Mouse (Mus musculus): Measurements from ENCODE around the gene Mip. TPM values are rescaled to one million over a fixed set of nuclear protein-coding genes. Genes with fewer than 3 reads are reported as not detected.
"Not testable (repeated sequence)": the region's sequence is repeated elsewhere in the genome, so short reads cannot be mapped to it uniquely, and the experiment has no call there.

Mip gene
- polyA plus RNA-seq, 1 experiment from 2014 or later = 0.28 TPM

DNA sequence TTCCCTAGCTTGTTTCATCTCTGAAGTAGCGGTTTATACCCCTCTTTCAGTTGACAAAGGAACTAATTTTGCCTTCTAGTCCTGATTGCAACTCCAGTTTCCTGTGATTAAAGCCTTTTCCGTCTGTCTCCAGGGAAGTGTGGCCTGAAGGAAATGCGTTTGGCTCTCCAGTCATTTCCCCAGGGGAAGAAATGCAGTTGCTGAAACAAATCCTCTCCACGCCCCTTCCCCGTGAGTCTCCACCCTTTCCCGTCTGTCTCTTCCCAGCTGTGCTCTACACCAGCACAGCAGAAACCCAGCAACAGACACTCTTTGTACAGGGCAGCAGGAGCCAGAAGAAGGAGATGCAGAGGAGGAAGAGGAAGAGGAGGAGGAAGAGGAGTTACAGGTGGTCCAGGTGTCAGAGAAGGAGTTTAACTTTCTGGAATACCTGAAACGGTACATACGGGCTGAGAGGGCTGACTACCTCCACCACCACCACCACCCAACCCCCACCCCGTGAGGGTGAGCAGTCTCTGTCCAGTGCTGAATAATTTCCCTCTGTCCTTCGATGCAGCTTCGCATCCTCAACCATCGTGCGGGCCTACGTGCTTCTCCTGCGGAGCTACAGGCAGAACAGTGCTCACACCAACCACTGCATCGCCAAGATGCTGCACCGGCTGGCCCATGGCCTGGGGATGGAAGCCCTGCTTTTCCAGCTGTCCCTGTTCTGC is 21.5 kb downstream of the Mip start:
- no peak overlapping the region for H3K27ac ChIP-seq (ENCODE audit: low read depth, low read length)
- no peaks in the 10 kb centered on the region for H3K27me3 ChIP-seq (ENCODE audit: control insufficient read depth, insufficient read depth, low read length)
- H3K9ac ChIP-seq (ENCODE audit: low read length) = no peak overlapping the region
- H3K4me1 ChIP-seq (replicated peaks; ENCODE audit: control insufficient read depth, insufficient read depth, low read length) = no peaks in the 10 kb centered on the region
- H3K4me2 ChIP-seq (ENCODE audit: low read depth, low read length, severe bottlenecking) = no peak overlapping the region
- DNase-seq (ENCODE audit: low spot score) (no peak), ATAC-seq (replicated peaks; ENCODE audit: low FRiP score) (no peak)
- peaks cover 24% of the 10 kb centered on the region; the same call in 1 of the 2 replicates for H3K36me3 ChIP-seq (ENCODE audit: control insufficient read depth, insufficient read depth, low read length)
- WGBS = 89% methylated on average over 17 of the region's 17 CpGs
- H3K4me3 ChIP-seq (ENCODE audit: low read depth, low read length) = no peak overlapping the region
- H3K9me3 ChIP-seq (ENCODE audit: control insufficient read depth, low read length) = no peaks in the 10 kb centered on the region

DNA sequence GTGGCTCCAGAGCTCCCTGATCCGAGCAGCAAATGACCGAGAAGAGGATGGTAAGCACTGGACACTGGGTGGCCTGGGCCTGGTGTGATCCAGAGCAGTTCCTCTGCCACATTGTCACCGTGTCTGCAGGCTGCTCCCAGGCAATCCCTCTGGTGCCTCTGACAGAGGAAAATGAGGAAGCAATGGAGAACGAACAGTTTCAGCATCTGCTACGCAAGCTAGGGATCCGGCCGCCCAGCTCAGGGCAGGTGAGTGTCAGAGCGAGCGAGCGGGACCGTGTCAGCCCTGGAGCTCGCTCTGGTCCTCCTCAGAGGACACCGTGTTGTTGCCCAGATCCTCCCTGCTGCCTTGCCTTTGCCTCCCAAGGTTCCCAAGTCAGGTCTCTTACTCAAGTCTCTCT is 24.9 kb downstream of the Mip start:
- DNase-seq (ENCODE audit: low spot score) = no peak
- Histone ChIP-seq H3K27me3 (ENCODE audit: control insufficient read depth, insufficient read depth, low read length) (no peaks in the 10 kb centered on the region), H3K4me1 (replicated peaks; ENCODE audit: control insufficient read depth, insufficient read depth, low read length) (no peaks in the 10 kb centered on the region), H3K27ac (ENCODE audit: low read depth, low read length) (no peak overlapping the region), H3K4me2 (ENCODE audit: low read depth, low read length, severe bottlenecking) (no peak overlapping the region), H3K9me3 (ENCODE audit: control insufficient read depth, low read length) (no peaks in the 10 kb centered on the region), H3K9ac (ENCODE audit: low read length) (no peak overlapping the region), H3K36me3 (ENCODE audit: control insufficient read depth, insufficient read depth, low read length) (peaks cover 23% of the 10 kb centered on the region; the same call in 1 of the 2 replicates), H3K4me3 (ENCODE audit: low read depth, low read length) (no peak overlapping the region)
- no peak for ATAC-seq (replicated peaks; ENCODE audit: low FRiP score)
- 92% methylated on average over 13 of the region's 13 CpGs for WGBS

DNA sequence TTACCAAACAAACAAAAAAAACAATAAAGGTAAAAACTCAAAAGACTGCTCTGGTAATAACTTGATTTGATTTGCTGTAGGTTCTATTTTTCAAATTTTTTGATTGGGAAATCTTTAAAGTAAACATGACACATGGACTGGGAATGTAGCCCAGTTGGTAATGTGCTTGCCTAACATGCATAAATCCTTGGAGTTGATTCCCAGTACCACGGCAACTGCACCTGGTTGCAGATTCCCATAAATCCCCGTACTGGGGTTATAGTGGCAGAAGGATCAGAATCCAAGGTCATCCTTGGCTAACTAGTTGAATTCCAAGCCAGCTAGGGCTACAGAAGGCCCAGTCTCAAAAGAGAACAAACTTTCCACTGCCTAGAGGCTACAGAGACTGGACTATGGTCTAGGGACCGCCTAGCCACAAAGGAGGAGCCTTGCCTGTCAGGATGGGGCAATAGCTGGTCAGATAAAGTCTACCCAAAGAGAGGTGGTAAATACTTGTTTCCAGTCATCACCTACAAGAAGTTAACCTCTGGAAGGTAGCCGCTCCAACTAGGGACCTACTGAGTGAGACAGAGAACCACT is 28.1 kb downstream of the Mip start, which contains the start of gene Apon:
Gene Apon (plus strand): TSS at position 420 of the 579 bp plus-strand sequence.
- Histone ChIP-seq H3K4me3 (ENCODE audit: low read depth, low read length) (no peak within 1 kb of the TSS), H3K4me2 (ENCODE audit: low read depth, low read length, severe bottlenecking) (no peak within 1 kb of the TSS), H3K9me3 (ENCODE audit: control insufficient read depth, low read length) (no peaks in the 10 kb centered on the region), H3K4me1 (replicated peaks; ENCODE audit: control insufficient read depth, insufficient read depth, low read length) (no peaks in the 10 kb centered on the region), H3K27me3 (ENCODE audit: control insufficient read depth, insufficient read depth, low read length) (no peaks in the 10 kb centered on the region), H3K9ac (ENCODE audit: low read length) (no peak within 1 kb of the TSS), H3K36me3 (ENCODE audit: control insufficient read depth, insufficient read depth, low read length) (peaks cover 15% of the 10 kb centered on the region; the same call in 1 of the 2 replicates), H3K27ac (ENCODE audit: low read depth, low read length) (no peak within 1 kb of the TSS)
- 88% methylated on average over 4 of the region's 4 CpGs for WGBS
- ATAC-seq (replicated peaks; ENCODE audit: low FRiP score) = no peak
- no peak for DNase-seq (ENCODE audit: low spot score)

DNA sequence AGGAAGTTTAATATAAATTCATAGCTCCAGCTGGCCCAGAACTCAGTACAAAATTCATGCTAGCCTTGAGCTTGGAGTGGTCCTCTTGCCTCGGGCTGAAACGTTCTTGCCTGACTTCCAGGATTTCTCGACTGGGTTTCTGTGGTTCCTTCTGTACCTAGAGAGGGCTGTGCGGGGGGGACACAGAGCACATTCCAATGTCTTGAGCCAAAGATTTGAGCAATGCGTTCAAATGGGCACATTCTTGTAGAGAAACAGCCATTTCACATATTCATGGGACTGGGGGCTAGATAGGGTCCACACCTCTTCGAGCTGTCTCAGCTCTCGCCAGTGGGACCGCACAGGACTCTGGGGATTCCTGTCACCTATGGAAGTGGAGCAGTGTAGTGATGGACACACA is 30.3 kb downstream of the Mip start:
- DNase-seq (ENCODE audit: low spot score) (no peak), ATAC-seq (replicated peaks; ENCODE audit: low FRiP score) (no peak)
- Histone ChIP-seq H3K27me3 (ENCODE audit: control insufficient read depth, insufficient read depth, low read length) (no peaks in the 10 kb centered on the region), H3K36me3 (ENCODE audit: control insufficient read depth, insufficient read depth, low read length) (peaks cover 5% of the 10 kb centered on the region; the same call in 1 of the 2 replicates), H3K9ac (ENCODE audit: low read length) (no peak overlapping the region), H3K4me2 (ENCODE audit: low read depth, low read length, severe bottlenecking) (no peak overlapping the region), H3K9me3 (ENCODE audit: control insufficient read depth, low read length) (no peaks in the 10 kb centered on the region), H3K4me3 (ENCODE audit: low read depth, low read length) (no peak overlapping the region), H3K27ac (ENCODE audit: low read depth, low read length) (no peak overlapping the region), H3K4me1 (replicated peaks; ENCODE audit: control insufficient read depth, insufficient read depth, low read length) (no peaks in the 10 kb centered on the region)
- 90% methylated on average over 8 of the region's 8 CpGs for WGBS

DNA sequence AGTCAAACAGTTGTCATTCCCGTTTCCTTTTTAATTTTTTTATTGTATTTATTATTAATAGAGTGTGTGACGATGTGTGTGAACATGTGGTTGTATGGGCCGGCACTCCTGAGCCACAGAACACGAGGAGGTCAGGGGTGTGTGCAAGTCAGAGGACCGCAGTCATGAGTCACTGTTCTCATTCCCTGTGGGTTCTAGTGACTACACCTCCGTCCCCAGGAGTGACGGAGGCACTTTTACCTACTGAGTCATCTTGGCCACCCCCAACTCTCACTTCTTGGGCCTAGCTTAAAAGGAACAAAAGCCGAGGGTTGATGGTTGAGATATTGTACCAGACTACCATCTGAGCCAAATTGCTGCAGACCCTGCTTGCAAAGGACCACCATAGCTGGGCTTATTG is 30.7 kb downstream of the Mip start:
- Histone ChIP-seq H3K4me3 (ENCODE audit: low read depth, low read length) (no peak overlapping the region), H3K4me1 (replicated peaks; ENCODE audit: control insufficient read depth, insufficient read depth, low read length) (no peaks in the 10 kb centered on the region)
- 95% methylated on average over 8 of the region's 8 CpGs for WGBS

DNA sequence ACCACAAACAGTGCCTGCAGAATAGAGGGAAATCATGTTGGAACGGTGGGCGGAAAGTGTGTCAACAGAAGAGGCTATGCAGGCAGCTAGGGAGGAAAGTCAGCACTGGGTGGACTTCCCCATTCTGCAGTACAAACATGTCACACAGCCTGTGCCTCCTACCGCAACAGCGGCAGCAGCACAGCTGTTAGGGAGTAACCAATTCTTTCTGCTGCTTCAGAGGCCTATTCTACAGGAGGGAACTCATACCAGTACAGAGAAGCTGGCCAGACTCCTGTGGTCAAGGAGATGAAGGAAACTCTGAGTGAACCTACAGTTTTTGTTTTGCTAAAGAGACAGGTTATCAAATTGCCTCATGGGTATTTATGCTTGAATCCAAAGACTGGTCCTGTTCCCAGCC is 33.3 kb downstream of the Mip start:
- Histone ChIP-seq H3K36me3 (ENCODE audit: control insufficient read depth, insufficient read depth, low read length) (no peaks in the 10 kb centered on the region), H3K4me3 (ENCODE audit: low read depth, low read length) (no peak overlapping the region), H3K27ac (ENCODE audit: low read depth, low read length) (no peak overlapping the region), H3K27me3 (ENCODE audit: control insufficient read depth, insufficient read depth, low read length) (no peaks in the 10 kb centered on the region), H3K4me1 (replicated peaks; ENCODE audit: control insufficient read depth, insufficient read depth, low read length) (no peaks in the 10 kb centered on the region), H3K4me2 (ENCODE audit: low read depth, low read length, severe bottlenecking) (no peak overlapping the region), H3K9ac (ENCODE audit: low read length) (no peak overlapping the region), H3K9me3 (ENCODE audit: control insufficient read depth, low read length) (no peaks in the 10 kb centered on the region)
- WGBS = 88% methylated on average over 4 of the region's 4 CpGs
- DNase-seq (ENCODE audit: low spot score) (no peak), ATAC-seq (replicated peaks; ENCODE audit: low FRiP score) (no peak)

More for the DNA sequence above, 30.7 kb downstream of the Mip start:
- Histone ChIP-seq H3K27ac (ENCODE audit: low read depth, low read length) (no peak overlapping the region), H3K4me2 (ENCODE audit: low read depth, low read length, severe bottlenecking) (no peak overlapping the region), H3K9me3 (ENCODE audit: control insufficient read depth, low read length) (no peaks in the 10 kb centered on the region), H3K27me3 (ENCODE audit: control insufficient read depth, insufficient read depth, low read length) (no peaks in the 10 kb centered on the region), H3K36me3 (ENCODE audit: control insufficient read depth, insufficient read depth, low read length) (peaks cover 5% of the 10 kb centered on the region; the same call in 1 of the 2 replicates), H3K9ac (ENCODE audit: low read length) (no peak overlapping the region)
- no peak for ATAC-seq (replicated peaks; ENCODE audit: low FRiP score)
- no peak for DNase-seq (ENCODE audit: low spot score)

DNA sequence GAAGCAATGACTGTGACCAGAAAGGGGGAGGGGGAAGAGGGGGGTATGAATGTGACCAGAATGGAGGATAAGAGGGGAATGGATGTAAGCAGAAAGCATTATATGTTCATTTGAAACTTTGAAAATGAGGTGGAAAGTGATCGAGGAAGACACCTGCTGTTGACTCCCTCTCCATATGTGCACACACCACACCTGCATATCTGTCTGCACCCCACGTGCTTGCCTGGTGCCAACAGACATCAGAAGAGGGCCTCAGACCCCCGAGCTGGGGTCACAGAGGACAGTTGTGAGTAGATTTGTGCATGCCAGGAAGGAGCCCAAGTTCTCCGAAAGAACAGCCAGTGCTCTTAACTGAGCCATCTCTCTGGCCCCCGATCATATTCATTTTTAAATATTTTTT is 34.3 kb downstream of the Mip start:
- Histone ChIP-seq H3K27ac (ENCODE audit: low read depth, low read length) (no peak overlapping the region), H3K4me2 (ENCODE audit: low read depth, low read length, severe bottlenecking) (no peak overlapping the region), H3K36me3 (ENCODE audit: control insufficient read depth, insufficient read depth, low read length) (no peaks in the 10 kb centered on the region), H3K4me3 (ENCODE audit: low read depth, low read length) (no peak overlapping the region), H3K9ac (ENCODE audit: low read length) (no peak overlapping the region), H3K9me3 (ENCODE audit: control insufficient read depth, low read length) (no peaks in the 10 kb centered on the region), H3K4me1 (replicated peaks; ENCODE audit: control insufficient read depth, insufficient read depth, low read length) (no peaks in the 10 kb centered on the region), H3K27me3 (ENCODE audit: control insufficient read depth, insufficient read depth, low read length) (no peaks in the 10 kb centered on the region)
- no peak for DNase-seq (ENCODE audit: low spot score)
- ATAC-seq (replicated peaks; ENCODE audit: low FRiP score) = no peak
- whole genome bisulfite sequencing = 83% methylated on average over 5 of the region's 5 CpGs

DNA sequence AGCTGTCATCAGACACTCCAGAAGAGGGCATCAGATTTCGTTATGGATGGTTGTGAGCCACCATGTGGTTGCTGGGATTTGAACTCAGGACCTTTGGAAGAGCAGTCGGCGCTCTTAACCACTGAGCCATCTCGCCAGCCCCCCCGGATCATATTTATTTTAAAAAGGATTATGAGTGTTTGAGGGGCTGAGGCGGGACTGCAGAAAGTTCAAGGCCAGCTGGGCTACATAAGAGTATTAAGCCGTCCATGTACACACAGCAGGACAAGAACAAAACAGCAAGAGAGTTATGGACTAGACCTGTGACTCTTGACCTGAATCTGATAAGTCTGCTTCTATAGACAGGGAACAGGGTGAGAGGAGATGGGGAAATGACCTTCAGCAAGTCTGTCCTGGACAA is 34.7 kb downstream of the Mip start:
- H3K4me2 ChIP-seq (ENCODE audit: low read depth, low read length, severe bottlenecking); H3K9me3 ChIP-seq (ENCODE audit: control insufficient read depth, low read length); H3K27ac ChIP-seq (ENCODE audit: low read depth, low read length); H3K4me1 ChIP-seq (replicated peaks; ENCODE audit: control insufficient read depth, insufficient read depth, low read length); H3K4me3 ChIP-seq (ENCODE audit: low read depth, low read length); ATAC-seq (replicated peaks; ENCODE audit: low FRiP score); H3K27me3 ChIP-seq (ENCODE audit: control insufficient read depth, insufficient read depth, low read length); DNase-seq (ENCODE audit: low spot score); H3K36me3 ChIP-seq (ENCODE audit: control insufficient read depth, insufficient read depth, low read length); H3K9ac ChIP-seq (ENCODE audit: low read length): not testable (repeated sequence)
- 87% methylated on average over 7 of the region's 7 CpGs for WGBS

DNA sequence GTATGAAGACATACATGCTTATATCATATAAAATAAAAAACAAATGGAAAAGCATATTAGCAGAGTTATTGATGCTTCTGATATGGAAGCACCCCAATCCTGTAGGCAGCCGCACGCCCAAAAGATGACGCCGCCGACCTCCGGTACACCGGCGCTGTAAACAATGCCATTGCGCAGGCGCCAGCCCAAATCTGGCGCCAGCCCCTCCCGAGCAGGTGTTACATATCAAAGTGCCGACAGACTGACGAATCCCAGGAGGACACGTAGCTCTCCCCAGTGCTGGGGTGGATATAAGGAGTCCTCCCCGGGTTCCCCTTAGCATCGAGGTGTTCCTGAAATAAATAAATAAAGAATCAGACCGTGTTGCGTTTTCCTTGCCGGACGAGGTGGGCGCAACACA is 36.7 kb downstream of the Mip start:
- H3K27ac ChIP-seq (ENCODE audit: low read depth, low read length) = no peak overlapping the region
- 84% methylated on average over 22 of the region's 22 CpGs for WGBS

More for the DNA sequence above, 36.7 kb downstream of the Mip start:
- Histone ChIP-seq H3K4me1 (replicated peaks; ENCODE audit: control insufficient read depth, insufficient read depth, low read length) (no peaks in the 10 kb centered on the region), H3K4me3 (ENCODE audit: low read depth, low read length) (no peak overlapping the region), H3K4me2 (ENCODE audit: low read depth, low read length, severe bottlenecking) (no peak overlapping the region), H3K9me3 (ENCODE audit: control insufficient read depth, low read length) (no peaks in the 10 kb centered on the region), H3K27me3 (ENCODE audit: control insufficient read depth, insufficient read depth, low read length) (no peaks in the 10 kb centered on the region), H3K36me3 (ENCODE audit: control insufficient read depth, insufficient read depth, low read length) (no peaks in the 10 kb centered on the region), H3K9ac (ENCODE audit: low read length) (no peak overlapping the region)
- DNase-seq (ENCODE audit: low spot score) (no peak), ATAC-seq (replicated peaks; ENCODE audit: low FRiP score) (no peak)
